Mouse (Mus musculus): Measurements from ENCODE around the gene Hddc3. TPM values are rescaled to one million over a fixed set of nuclear protein-coding genes. Genes with fewer than 3 reads are reported as not detected.

Hddc3 gene
- polyA plus RNA-seq, 1 experiment from 2014 or later, result 3.1 TPM

DNA sequence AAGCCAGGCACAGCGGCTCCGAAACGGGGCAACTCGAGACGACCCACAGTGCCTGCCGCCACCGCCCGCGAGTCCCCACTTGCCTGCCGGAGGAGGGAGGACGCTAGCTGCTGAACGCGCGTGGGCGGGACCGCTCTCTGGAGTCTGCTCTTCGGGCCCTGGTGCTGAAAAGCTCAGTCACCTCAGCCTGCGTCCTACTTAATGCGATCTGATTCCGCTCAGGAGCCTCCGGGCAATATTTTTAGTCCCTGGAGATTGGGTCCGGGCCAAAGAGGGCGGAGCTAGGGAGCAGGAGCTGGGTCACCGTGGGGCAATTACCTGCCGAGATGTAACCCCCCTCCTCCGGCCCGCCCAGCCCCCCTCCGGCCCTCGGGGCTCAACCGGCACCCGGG is 27.7 kb downstream of the Hddc3 start:
- Histone ChIP-seq H3K4me3 (ENCODE audit: low read depth, low read length) (peak overlapping the region; percentile 73), H3K27ac (ENCODE audit: low read length) (peak overlapping the region; percentile 74), H3K36me3 (ENCODE audit: control insufficient read depth, insufficient read depth) (no peaks in the 10 kb centered on the region), H3K9me3 (replicated peaks; ENCODE audit: control insufficient read depth, low read length) (no peaks in the 10 kb centered on the region), H3K9ac (ENCODE audit: low read depth, low read length) (peak overlapping the region; percentile 70), H3K4me2 (ENCODE audit: low read depth, low read length) (peak overlapping the region; percentile 79), H3K27me3 (ENCODE audit: control insufficient read depth, insufficient read depth, low read depth, low read length) (peaks cover 27% of the 10 kb centered on the region), H3K4me1 (ENCODE audit: control insufficient read depth, low read depth, low read length) (peaks cover 5% of the 10 kb centered on the region)
- WGBS (ENCODE audit: insufficient replicate concordance), result under 1% methylated on average over 28 of the region's 31 CpGs
- ATAC-seq (ENCODE audit: low read depth), result peak; percentile 46

DNA sequence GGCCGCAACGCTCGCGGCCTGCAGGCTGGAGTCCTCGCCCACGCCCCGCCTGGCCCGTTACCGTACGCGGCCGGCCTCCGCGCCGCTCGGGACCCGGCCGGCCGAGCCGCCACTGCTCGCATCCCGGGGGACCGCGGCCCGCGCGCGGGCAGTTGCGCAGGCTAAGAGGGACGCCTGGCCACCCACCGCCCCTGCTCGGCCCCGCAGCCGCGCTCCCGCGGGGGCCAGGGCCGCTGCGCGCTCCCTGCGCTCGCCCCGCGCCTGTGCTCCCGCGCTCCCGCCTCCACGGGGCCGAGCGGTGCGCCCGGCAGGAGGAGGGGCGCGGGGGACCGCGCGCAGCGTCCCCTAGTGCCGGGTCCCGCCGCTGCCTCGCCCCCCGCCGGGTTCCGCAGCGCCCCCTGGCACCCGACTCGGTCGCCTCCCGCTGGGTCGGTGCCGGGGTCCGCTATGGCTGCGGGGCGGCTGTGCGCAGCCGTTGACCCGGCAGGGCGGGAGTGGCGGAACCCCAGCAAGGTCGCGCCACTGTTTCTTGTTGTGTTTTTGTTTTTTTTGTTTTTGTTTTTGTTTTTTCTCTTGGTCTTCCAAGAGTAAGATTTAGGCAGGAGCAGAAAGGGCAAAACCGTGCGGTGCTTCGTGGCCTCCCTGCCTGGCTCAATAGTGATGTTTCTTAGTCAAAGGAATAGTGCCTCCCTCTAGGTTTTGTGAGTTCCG is 28.3 kb downstream of the Hddc3 start, which contains the start of gene Man2a2:
TSS of gene Man2a2 (minus strand) at position 335 of the 711 bp plus-strand sequence.
- H3K4me2 ChIP-seq (ENCODE audit: low read depth, low read length), result peak within 1 kb of the TSS; percentile 79
- peak within 1 kb of the TSS; percentile 73 for H3K4me3 ChIP-seq (ENCODE audit: low read depth, low read length)
- no peaks in the 10 kb centered on the region for H3K36me3 ChIP-seq (ENCODE audit: control insufficient read depth, insufficient read depth)
- H3K9ac ChIP-seq (ENCODE audit: low read depth, low read length), result peak within 1 kb of the TSS; percentile 70
- H3K27ac ChIP-seq (ENCODE audit: low read length), result peak within 1 kb of the TSS; percentile 74
- under 1% methylated on average over 69 of the region's 86 CpGs for WGBS (ENCODE audit: insufficient replicate concordance)
- peaks cover 5% of the 10 kb centered on the region for H3K4me1 ChIP-seq (ENCODE audit: control insufficient read depth, low read depth, low read length)
- H3K27me3 ChIP-seq (ENCODE audit: control insufficient read depth, insufficient read depth, low read depth, low read length), result peaks cover 27% of the 10 kb centered on the region
- peak; percentile 70 for ATAC-seq (ENCODE audit: low read depth)
- no peaks in the 10 kb centered on the region for H3K9me3 ChIP-seq (replicated peaks; ENCODE audit: control insufficient read depth, low read length)

DNA sequence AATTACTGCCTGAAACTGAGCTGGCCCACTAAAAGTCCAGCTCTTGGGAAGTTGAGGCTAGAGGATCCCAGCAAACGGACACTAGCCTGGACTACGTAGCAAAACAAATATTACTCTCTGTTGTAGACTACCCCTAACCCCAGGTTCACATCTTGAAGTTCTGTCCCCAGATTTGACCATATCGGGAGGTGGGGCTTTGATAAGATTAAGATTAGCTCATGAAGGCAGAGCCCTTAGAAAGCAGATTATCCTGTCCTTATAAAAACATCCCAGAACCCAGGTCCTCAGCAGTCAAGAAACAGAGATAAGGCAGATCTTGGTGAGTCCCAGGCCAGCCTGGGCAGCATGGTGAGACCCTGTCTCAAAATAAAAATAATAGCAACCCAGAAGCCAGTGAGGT is 29.3 kb downstream of the Hddc3 start:
- Histone ChIP-seq H3K27me3 (ENCODE audit: control insufficient read depth, insufficient read depth, low read depth, low read length) (peaks cover 27% of the 10 kb centered on the region), H3K4me3 (ENCODE audit: low read depth, low read length) (no peak overlapping the region), H3K4me1 (ENCODE audit: control insufficient read depth, low read depth, low read length) (peaks cover 5% of the 10 kb centered on the region), H3K4me2 (ENCODE audit: low read depth, low read length) (no peak overlapping the region), H3K9ac (ENCODE audit: low read depth, low read length) (no peak overlapping the region; the same call in 1 of the 2 replicates), H3K27ac (ENCODE audit: low read length) (no peak overlapping the region), H3K36me3 (ENCODE audit: control insufficient read depth, insufficient read depth) (no peaks in the 10 kb centered on the region), H3K9me3 (replicated peaks; ENCODE audit: control insufficient read depth, low read length) (no peaks in the 10 kb centered on the region)
- 51% methylated on average over 3 of the region's 3 CpGs for WGBS (ENCODE audit: insufficient replicate concordance)
- no peak for ATAC-seq (ENCODE audit: low read depth)

DNA sequence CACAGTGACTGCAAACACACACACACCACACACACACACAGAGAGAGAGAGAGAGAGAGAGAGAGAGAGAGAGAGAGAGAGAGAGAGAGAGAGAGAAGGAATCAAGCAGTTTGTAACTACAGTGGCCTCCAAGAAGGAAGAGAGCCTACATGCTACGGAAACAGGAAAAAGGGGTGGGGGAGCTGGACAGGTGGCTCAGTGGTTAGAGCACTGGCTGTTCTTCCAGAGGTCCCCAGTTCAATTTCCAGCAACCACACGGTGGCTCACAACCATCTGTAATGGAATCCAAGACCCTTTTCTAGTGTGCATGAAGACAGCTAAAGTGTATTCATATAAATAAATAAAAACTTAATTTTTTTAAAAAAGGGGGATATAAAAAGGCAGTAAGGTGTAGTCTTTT is 29.8 kb downstream of the Hddc3 start:
- H3K27me3 ChIP-seq (ENCODE audit: control insufficient read depth, insufficient read depth, low read depth, low read length), result peaks cover 27% of the 10 kb centered on the region
- H3K4me3 ChIP-seq (ENCODE audit: low read depth, low read length), result no peak overlapping the region
- H3K4me1 ChIP-seq (ENCODE audit: control insufficient read depth, low read depth, low read length), result peaks cover 5% of the 10 kb centered on the region
- no peak overlapping the region for H3K9ac ChIP-seq (ENCODE audit: low read depth, low read length)
- H3K27ac ChIP-seq (ENCODE audit: low read length), result no peak overlapping the region
- ATAC-seq (ENCODE audit: low read depth), result no peak
- no peaks in the 10 kb centered on the region for H3K9me3 ChIP-seq (replicated peaks; ENCODE audit: control insufficient read depth, low read length)
- WGBS (ENCODE audit: insufficient replicate concordance), result 26% methylated on average over 2 of the region's 2 CpGs
- H3K36me3 ChIP-seq (ENCODE audit: control insufficient read depth, insufficient read depth), result no peaks in the 10 kb centered on the region
- no peak overlapping the region for H3K4me2 ChIP-seq (ENCODE audit: low read depth, low read length)

DNA sequence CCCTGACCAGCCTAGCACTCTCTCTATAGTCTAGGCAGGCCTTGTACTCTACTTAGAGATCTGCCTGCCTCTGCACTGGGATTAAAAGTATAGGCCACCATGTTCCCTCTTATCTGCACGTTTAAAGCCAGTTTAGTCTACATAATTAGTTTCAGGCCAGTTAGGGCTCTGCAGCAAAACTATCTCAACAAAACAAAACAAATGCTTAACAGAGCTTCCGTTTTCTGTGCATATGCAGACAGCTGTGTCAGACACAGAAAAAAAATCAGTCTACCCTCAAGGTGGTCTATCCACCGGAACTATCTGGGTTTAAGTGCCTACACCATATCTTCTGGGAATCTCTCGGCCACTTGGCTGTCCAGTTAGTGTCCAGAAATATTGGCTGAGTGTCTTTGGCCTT is 30.4 kb downstream of the Hddc3 start:
- WGBS (ENCODE audit: insufficient replicate concordance), result 54% methylated on average over 4 of the region's 4 CpGs

DNA sequence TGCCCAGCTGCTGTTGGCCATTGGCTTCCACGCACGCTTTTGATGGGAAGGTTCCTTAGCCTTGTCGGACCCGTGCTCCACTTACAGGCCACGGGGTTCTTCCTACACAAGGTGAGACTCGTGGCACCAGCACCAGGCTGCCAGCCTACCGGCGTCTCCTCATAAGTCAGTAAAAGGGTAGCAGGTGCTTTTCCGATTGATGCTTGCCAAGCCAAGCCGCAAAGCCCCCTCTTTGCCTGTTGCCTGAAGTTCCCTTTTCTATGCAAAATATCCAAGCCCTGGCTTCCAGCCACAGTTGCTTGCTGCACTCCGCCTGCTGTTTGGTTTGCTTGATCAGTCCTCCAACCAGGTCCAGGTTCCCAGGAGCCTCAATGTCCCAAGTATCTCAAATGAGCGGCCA is 30.9 kb downstream of the Hddc3 start:
- ATAC-seq (ENCODE audit: low read depth), result no peak
- Histone ChIP-seq H3K9me3 (replicated peaks; ENCODE audit: control insufficient read depth, low read length) (no peaks in the 10 kb centered on the region), H3K4me1 (ENCODE audit: control insufficient read depth, low read depth, low read length) (peaks cover 5% of the 10 kb centered on the region)

More for the DNA sequence above, 30.4 kb downstream of the Hddc3 start:
- no peaks in the 10 kb centered on the region for H3K36me3 ChIP-seq (ENCODE audit: control insufficient read depth, insufficient read depth)
- ATAC-seq (ENCODE audit: low read depth), result no peak
- peaks cover 5% of the 10 kb centered on the region for H3K4me1 ChIP-seq (ENCODE audit: control insufficient read depth, low read depth, low read length)
- H3K4me2 ChIP-seq (ENCODE audit: low read depth, low read length), result no peak overlapping the region
- no peaks in the 10 kb centered on the region for H3K9me3 ChIP-seq (replicated peaks; ENCODE audit: control insufficient read depth, low read length)
- H3K27ac ChIP-seq (ENCODE audit: low read length), result no peak overlapping the region
- H3K9ac ChIP-seq (ENCODE audit: low read depth, low read length), result no peak overlapping the region
- H3K27me3 ChIP-seq (ENCODE audit: control insufficient read depth, insufficient read depth, low read depth, low read length), result peaks cover 27% of the 10 kb centered on the region
- no peak overlapping the region for H3K4me3 ChIP-seq (ENCODE audit: low read depth, low read length)

DNA sequence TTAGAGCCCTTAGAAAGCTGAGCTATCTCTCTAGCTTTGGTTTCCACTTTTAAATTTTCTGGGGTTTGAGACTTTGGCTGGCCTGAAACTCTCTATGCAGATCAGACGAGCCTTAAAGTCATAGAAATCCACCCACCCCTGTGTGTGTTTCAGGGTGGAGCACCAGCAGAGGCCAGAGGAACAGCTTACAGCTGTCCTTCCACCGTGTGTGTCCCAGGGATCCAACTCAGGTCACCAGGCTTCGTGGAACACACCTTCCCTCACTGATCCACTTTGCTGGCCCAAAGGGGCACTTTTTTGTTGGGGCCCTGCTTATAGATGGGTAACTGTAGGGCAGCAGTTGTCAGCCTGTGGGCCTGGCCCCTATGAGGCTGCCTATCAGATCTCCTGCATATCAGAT is 31.4 kb downstream of the Hddc3 start:
- 48% methylated on average over 3 of the region's 3 CpGs for WGBS (ENCODE audit: insufficient replicate concordance)
- Histone ChIP-seq H3K9me3 (replicated peaks; ENCODE audit: control insufficient read depth, low read length) (no peaks in the 10 kb centered on the region), H3K36me3 (ENCODE audit: control insufficient read depth, insufficient read depth) (no peaks in the 10 kb centered on the region), H3K9ac (ENCODE audit: low read depth, low read length) (no peak overlapping the region), H3K27me3 (ENCODE audit: control insufficient read depth, insufficient read depth, low read depth, low read length) (peaks cover 27% of the 10 kb centered on the region), H3K4me2 (ENCODE audit: low read depth, low read length) (no peak overlapping the region), H3K27ac (ENCODE audit: low read length) (no peak overlapping the region), H3K4me3 (ENCODE audit: low read depth, low read length) (no peak overlapping the region), H3K4me1 (ENCODE audit: control insufficient read depth, low read depth, low read length) (peaks cover 5% of the 10 kb centered on the region)
- ATAC-seq (ENCODE audit: low read depth), result no peak

More for the DNA sequence above, 30.9 kb downstream of the Hddc3 start:
- Histone ChIP-seq H3K9ac (ENCODE audit: low read depth, low read length) (no peak overlapping the region), H3K27me3 (ENCODE audit: control insufficient read depth, insufficient read depth, low read depth, low read length) (peaks cover 27% of the 10 kb centered on the region), H3K4me2 (ENCODE audit: low read depth, low read length) (no peak overlapping the region), H3K27ac (ENCODE audit: low read length) (no peak overlapping the region), H3K4me3 (ENCODE audit: low read depth, low read length) (no peak overlapping the region), H3K36me3 (ENCODE audit: control insufficient read depth, insufficient read depth) (no peaks in the 10 kb centered on the region)
- 71% methylated on average over 12 of the region's 12 CpGs for WGBS (ENCODE audit: insufficient replicate concordance)

DNA sequence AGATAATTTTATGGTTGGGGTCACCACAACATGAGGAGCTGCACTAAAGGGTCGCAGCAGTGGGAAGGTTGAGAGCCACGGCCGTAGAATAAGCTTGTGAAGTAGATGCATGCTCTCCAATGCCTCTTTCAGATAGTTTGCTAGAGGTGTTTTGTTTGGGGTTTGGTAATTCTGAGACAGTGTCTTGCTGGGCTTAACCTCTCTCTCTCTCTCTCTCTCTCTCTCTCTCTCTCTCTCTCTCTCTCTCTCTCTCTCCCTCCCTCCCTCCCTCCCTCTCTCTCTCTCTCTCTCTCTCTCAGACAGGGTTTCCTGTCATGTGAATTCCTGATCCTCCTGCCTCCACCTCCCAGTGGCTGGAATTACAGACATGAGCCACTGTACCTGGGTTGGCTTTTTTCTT is 31.8 kb downstream of the Hddc3 start:
- no peaks in the 10 kb centered on the region for H3K36me3 ChIP-seq (ENCODE audit: control insufficient read depth, insufficient read depth)
- ATAC-seq (ENCODE audit: low read depth), result no peak
- H3K9me3 ChIP-seq (replicated peaks; ENCODE audit: control insufficient read depth, low read length), result no peaks in the 10 kb centered on the region
- H3K4me3 ChIP-seq (ENCODE audit: low read depth, low read length), result no peak overlapping the region
- peaks cover 25% of the 10 kb centered on the region for H3K27me3 ChIP-seq (ENCODE audit: control insufficient read depth, insufficient read depth, low read depth, low read length)
- no peak overlapping the region for H3K9ac ChIP-seq (ENCODE audit: low read depth, low read length)
- 71% methylated on average over 3 of the region's 3 CpGs for WGBS (ENCODE audit: insufficient replicate concordance)
- H3K4me2 ChIP-seq (ENCODE audit: low read depth, low read length), result no peak overlapping the region
- peaks cover 3% of the 10 kb centered on the region for H3K4me1 ChIP-seq (ENCODE audit: control insufficient read depth, low read depth, low read length)
- no peak overlapping the region for H3K27ac ChIP-seq (ENCODE audit: low read length)

DNA sequence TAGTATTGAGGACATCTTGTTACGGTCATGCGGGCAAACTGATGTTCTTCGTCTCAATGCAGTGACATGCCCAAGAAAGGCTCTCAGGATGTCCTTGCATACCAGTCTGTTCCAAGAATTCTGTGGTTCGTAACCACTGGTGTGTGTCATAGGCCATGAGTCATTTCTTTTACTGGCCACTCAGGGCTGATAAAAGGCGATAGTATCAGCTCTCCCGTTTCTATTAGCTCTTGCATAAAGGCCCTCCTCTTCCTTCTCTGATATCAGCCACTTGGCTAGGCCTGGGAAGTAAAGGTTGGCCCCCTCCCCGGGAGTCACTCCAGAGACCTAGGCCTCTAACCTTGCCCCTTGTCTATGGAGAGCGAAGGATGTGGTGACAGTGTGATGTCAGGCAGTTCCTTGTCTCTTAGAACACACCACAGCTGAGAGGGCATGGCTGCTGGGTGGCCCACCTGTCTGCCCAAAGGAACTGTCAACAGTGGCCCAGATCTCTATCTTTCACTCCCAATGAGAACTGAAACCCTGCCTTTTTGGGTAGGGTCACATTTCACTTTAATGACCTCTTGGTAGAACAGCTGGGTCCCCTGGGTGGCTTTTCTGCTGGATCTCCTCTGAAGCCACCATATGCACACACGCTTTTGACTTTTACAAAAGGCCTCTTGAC is 32.6 kb downstream of the Hddc3 start:
- H3K4me3 ChIP-seq (ENCODE audit: low read depth, low read length), result no peak overlapping the region
- H3K27ac ChIP-seq (ENCODE audit: low read length), result no peak overlapping the region
- ATAC-seq (ENCODE audit: low read depth), result no peak
- no peaks in the 10 kb centered on the region for H3K9me3 ChIP-seq (replicated peaks; ENCODE audit: control insufficient read depth, low read length)
- H3K36me3 ChIP-seq (ENCODE audit: control insufficient read depth, insufficient read depth), result no peaks in the 10 kb centered on the region
- WGBS (ENCODE audit: insufficient replicate concordance), result 39% methylated on average over 9 of the region's 9 CpGs
- H3K27me3 ChIP-seq (ENCODE audit: control insufficient read depth, insufficient read depth, low read depth, low read length), result peaks cover 17% of the 10 kb centered on the region
- H3K9ac ChIP-seq (ENCODE audit: low read depth, low read length), result no peak overlapping the region
- H3K4me2 ChIP-seq (ENCODE audit: low read depth, low read length), result no peak overlapping the region
- H3K4me1 ChIP-seq (ENCODE audit: control insufficient read depth, low read depth, low read length), result no peaks in the 10 kb centered on the region; the same call in none of the 2 replicates
